Mouse (Mus musculus): ENCODE results near the gene Slc25a17. TPM values are rescaled to one million over a fixed set of nuclear protein-coding genes. Genes with fewer than 3 reads are reported as not detected.

Slc25a17 gene
- polyA plus RNA-seq, 1 experiment: 98.1 TPM

DNA sequence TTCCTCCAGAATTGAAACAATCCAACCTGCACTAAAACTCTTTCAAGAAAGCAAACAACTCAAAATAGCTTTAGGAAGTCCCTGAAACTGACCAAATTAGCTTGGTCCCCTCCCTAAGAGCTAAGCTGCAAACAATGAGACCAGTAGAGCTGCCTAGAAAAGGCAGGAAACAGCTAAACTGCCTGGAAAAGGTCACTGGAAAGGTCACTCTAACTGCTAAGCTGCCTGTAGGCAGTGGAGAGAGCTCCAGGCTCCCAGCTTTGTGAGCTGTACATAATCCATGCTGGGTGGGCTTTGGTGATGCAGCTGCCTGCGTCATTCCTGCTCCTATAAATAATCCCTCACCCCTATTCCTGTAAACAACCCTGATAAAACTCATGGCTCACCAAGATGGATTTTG, 9.7 kb upstream of the Slc25a17 start:
- TF ChIP-seq CTCF (IDR thresholded peaks at IDR 0.05; ENCODE audit: borderline replicate concordance, extremely low read depth, insufficient read depth, insufficient read length) (no peak), POLR2A (IDR thresholded peaks at IDR 0.05; ENCODE audit: borderline replicate concordance, extremely low read depth, insufficient read depth, insufficient read length, poor library complexity, severe bottlenecking) (no peak)
- no peak for DNase-seq (ENCODE audit: low read depth)

DNA sequence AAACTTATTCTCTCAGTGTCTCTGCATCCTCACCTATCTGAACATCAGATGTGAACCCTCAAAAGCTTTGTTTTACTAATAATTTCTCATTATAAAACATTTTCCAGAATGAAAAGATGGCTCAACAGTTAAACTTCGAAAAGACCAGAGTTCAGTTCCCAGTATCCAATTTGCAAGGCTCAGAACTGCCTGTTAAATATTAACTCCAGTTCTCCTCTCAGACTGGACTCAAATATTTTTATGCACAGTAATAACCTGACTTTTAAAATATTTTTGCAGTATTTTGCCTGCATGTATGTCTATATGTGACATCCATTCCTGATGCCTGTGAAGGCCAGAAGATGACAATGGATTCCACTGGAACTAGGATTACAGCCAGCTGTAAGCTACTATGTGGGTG, 8.0 kb upstream of the Slc25a17 start:
- DNase-seq (ENCODE audit: low read depth): no peak
- no peak for TF ChIP-seq POLR2A (IDR thresholded peaks at IDR 0.05; ENCODE audit: borderline replicate concordance, extremely low read depth, insufficient read depth, insufficient read length, poor library complexity, severe bottlenecking)
- no peak for TF ChIP-seq CTCF (IDR thresholded peaks at IDR 0.05; ENCODE audit: borderline replicate concordance, extremely low read depth, insufficient read depth, insufficient read length)

DNA sequence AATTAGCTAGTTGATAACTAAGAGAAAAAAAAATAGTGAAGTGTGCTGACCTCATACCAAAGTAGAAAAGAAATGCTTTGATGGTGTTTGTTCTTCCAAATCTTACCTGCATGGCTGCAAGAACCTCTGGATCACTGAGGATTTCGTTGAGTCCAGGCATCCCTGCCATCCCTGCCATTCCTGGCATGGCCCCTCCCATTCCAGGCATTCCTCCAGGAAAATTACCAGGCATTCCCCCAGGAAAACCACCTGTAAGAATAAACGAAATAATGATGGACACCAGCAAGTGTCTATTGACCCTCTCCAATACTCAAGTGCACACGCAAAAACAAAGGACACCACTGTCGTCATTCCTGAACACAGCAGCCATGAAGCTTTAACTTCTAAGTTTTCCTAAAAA, 5.6 kb upstream of the Slc25a17 start:
- DNase-seq (ENCODE audit: low read depth): no peak
- no peak for TF ChIP-seq POLR2A (IDR thresholded peaks at IDR 0.05; ENCODE audit: borderline replicate concordance, extremely low read depth, insufficient read depth, insufficient read length, poor library complexity, severe bottlenecking)

- DNase-seq (ENCODE audit: low read depth): no peak
- no peak for TF ChIP-seq POLR2A (IDR thresholded peaks at IDR 0.05; ENCODE audit: borderline replicate concordance, extremely low read depth, insufficient read depth, insufficient read length, poor library complexity, severe bottlenecking)
- TF ChIP-seq CTCF (IDR thresholded peaks at IDR 0.05; ENCODE audit: borderline replicate concordance, extremely low read depth, insufficient read depth, insufficient read length): no peak
Measured at GRCm38 (mm10) chr15:81365246-81365645, 4.6 kb upstream of the Slc25a17 start.

- no peak for DNase-seq (ENCODE audit: low read depth)
- TF ChIP-seq CTCF (IDR thresholded peaks at IDR 0.05; ENCODE audit: borderline replicate concordance, extremely low read depth, insufficient read depth, insufficient read length): no peak
- no peak for TF ChIP-seq POLR2A (IDR thresholded peaks at IDR 0.05; ENCODE audit: borderline replicate concordance, extremely low read depth, insufficient read depth, insufficient read length, poor library complexity, severe bottlenecking)
Measured at GRCm38 (mm10) chr15:81364271-81364670, 3.7 kb upstream of the Slc25a17 start.

DNA sequence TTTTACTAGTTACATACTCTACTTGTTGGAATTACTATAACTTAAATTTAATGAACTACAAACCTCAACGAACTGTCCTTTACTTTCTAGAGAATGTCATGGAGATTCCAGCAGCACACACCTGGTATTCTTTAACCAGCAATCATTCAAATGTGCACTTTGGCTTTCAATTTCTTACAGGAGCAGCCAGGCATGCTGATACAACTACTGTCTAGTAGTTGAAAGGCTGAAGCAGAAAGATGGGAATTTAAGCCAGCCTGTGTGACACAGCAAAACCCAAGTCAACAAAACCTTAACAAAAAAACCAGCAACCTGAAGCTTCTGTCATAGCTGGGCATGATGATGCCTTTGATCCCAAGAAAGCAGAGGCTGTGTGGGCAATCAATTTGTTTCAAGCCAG, 1.9 kb upstream of the Slc25a17 start:
- no peak for TF ChIP-seq CTCF (IDR thresholded peaks at IDR 0.05; ENCODE audit: borderline replicate concordance, extremely low read depth, insufficient read depth, insufficient read length)
- TF ChIP-seq POLR2A (IDR thresholded peaks at IDR 0.05; ENCODE audit: borderline replicate concordance, extremely low read depth, insufficient read depth, insufficient read length, poor library complexity, severe bottlenecking): no peak
- no peak for DNase-seq (ENCODE audit: low read depth)

GRCm38 (mm10) chr15:81361417-81362015, 904 bp upstream of the Slc25a17 start:
- no peak for TF ChIP-seq POLR2A (IDR thresholded peaks at IDR 0.05; ENCODE audit: borderline replicate concordance, extremely low read depth, insufficient read depth, insufficient read length, poor library complexity, severe bottlenecking)
- no peak for TF ChIP-seq CTCF (IDR thresholded peaks at IDR 0.05; ENCODE audit: borderline replicate concordance, extremely low read depth, insufficient read depth, insufficient read length)
- no peak for DNase-seq (ENCODE audit: low read depth)

- TF ChIP-seq CTCF (IDR thresholded peaks at IDR 0.05; ENCODE audit: borderline replicate concordance, extremely low read depth, insufficient read depth, insufficient read length) (no peak), POLR2A (IDR thresholded peaks at IDR 0.05; ENCODE audit: borderline replicate concordance, extremely low read depth, insufficient read depth, insufficient read length, poor library complexity, severe bottlenecking) (no peak)
- no peak for DNase-seq (ENCODE audit: low read depth)
Measured at GRCm38 (mm10) chr15:81361022-81361404, 401 bp upstream of the Slc25a17 start.

DNA sequence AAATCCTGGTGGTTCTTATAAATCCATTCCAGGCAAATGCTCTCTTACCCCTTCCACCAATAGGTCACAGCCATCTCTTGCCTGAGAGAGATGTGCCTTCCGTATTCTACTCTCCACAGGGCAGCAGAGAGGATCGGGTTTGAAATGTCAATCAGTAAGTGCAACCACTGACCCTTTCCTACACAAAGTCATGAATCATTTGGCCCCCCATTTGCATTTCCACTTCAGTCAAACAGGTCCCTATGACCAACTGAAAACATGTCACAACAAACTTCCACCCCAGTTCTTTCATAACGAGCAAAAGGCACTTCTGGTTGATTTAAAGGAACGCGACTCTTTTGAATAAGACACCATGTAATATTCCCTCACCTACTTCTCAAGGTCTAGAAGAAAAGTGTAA, 1.2 kb downstream of the Slc25a17 start:
- no peak for TF ChIP-seq POLR2A (IDR thresholded peaks at IDR 0.05; ENCODE audit: borderline replicate concordance, extremely low read depth, insufficient read depth, insufficient read length, poor library complexity, severe bottlenecking)
- TF ChIP-seq CTCF (IDR thresholded peaks at IDR 0.05; ENCODE audit: borderline replicate concordance, extremely low read depth, insufficient read depth, insufficient read length): no peak
- DNase-seq (ENCODE audit: low read depth): no peak

DNA sequence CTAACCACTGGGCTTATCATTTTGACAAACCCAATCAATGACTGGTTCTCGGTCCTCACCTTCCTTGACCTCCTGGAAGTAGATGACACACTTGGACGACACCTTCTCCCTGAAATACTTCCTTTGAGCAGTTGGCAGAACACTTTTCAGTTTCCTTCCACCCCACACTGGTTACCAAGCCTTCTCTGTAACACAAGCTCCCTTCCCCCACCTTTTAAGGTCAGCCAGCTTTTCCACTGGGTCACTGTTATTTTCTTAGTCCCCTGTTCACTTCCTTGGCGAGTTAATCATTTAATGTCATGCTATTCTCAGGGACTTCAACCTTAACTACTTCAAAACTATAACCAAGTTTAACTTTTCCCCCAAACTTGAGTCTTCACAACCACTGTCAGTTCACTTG, 1.7 kb downstream of the Slc25a17 start:
- DNase-seq (ENCODE audit: low read depth): no peak
- no peak for TF ChIP-seq CTCF (IDR thresholded peaks at IDR 0.05; ENCODE audit: borderline replicate concordance, extremely low read depth, insufficient read depth, insufficient read length)
- TF ChIP-seq POLR2A (IDR thresholded peaks at IDR 0.05; ENCODE audit: borderline replicate concordance, extremely low read depth, insufficient read depth, insufficient read length, poor library complexity, severe bottlenecking): no peak

DNA sequence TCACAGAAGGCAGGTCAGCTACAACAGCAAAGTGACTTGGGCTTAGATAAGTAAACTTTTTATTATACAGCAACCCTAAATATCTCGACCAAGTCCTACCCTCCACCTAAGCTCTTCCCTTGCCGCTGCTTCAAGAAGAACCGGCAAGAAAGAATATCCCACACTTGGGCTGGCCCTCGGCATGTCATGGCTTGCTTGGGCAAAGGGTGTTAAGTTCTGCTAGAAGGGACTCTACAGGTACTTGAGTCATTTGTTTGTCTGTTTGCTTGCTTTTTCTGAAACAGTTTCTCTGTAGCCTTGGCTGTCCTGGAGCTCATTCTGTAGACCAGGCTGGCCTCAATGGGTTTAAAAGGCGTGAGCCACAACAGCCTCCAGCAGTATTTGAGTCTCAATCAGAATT, 3.7 kb downstream of the Slc25a17 start:
- TF ChIP-seq POLR2A (IDR thresholded peaks at IDR 0.05; ENCODE audit: borderline replicate concordance, extremely low read depth, insufficient read depth, insufficient read length, poor library complexity, severe bottlenecking) (no peak), CTCF (IDR thresholded peaks at IDR 0.05; ENCODE audit: borderline replicate concordance, extremely low read depth, insufficient read depth, insufficient read length) (no peak)
- DNase-seq (ENCODE audit: low read depth): no peak

GRCm38 (mm10) chr15:81355146-81355761, 5.4 kb downstream of the Slc25a17 start:
- TF ChIP-seq CTCF (IDR thresholded peaks at IDR 0.05; ENCODE audit: borderline replicate concordance, extremely low read depth, insufficient read depth, insufficient read length) (peak; percentile 48; the same call in 1 of the 2 replicates), POLR2A (IDR thresholded peaks at IDR 0.05; ENCODE audit: borderline replicate concordance, extremely low read depth, insufficient read depth, insufficient read length, poor library complexity, severe bottlenecking) (no peak)
- DNase-seq (ENCODE audit: low read depth): peak; percentile 51
